ENCODE assay signal across 8 mouse cellular contexts in genomic region chr3:52101977-52102600, GRCm38 (mm10). TPM values are rescaled to one million over a fixed set of nuclear protein-coding genes. Genes with fewer than 3 reads are reported as not detected.
DNase-seq lines count a peak whose midpoint lies in the region; ATAC-seq lines count a peak whose summit lies in the region.

No protein-coding gene starts in this region.

- H3K9me3 ChIP-seq in forebrain, embryonic 11.5 days (ENCODE audit: control insufficient read depth, low read length), result no peaks in the 10 kb centered on the region
- H3K9me3 ChIP-seq in heart, embryonic 16.5 days (replicated peaks; ENCODE audit: control insufficient read depth, low read length), result no peaks in the 10 kb centered on the region
- H3K9me3 ChIP-seq in liver, embryonic 13.5 days (replicated peaks), result no peaks in the 10 kb centered on the region
- H3K9me3 ChIP-seq in stomach, embryonic 14.5 days (ENCODE audit: control insufficient read depth, low read depth, low read length), result no peaks in the 10 kb centered on the region

- H3K4me2 ChIP-seq in forebrain, embryonic 11.5 days (ENCODE audit: low read depth, low read length, severe bottlenecking), result peak overlapping the region; percentile 87
- H3K4me2 ChIP-seq in heart, embryonic 16.5 days (ENCODE audit: low read depth, low read length), result peak overlapping the region; percentile 79
- peak overlapping the region; percentile 96 for H3K4me2 ChIP-seq in liver, embryonic 13.5 days
- peak overlapping the region; percentile 84 for H3K4me2 ChIP-seq in stomach, embryonic 14.5 days (replicated peaks; ENCODE audit: low read depth, low read length)

- H3K36me3 ChIP-seq in forebrain, embryonic 11.5 days (ENCODE audit: control insufficient read depth, insufficient read depth, low read length), result no peaks in the 10 kb centered on the region
- H3K36me3 ChIP-seq in heart, embryonic 16.5 days (ENCODE audit: control insufficient read depth, insufficient read depth), result no peaks in the 10 kb centered on the region
- H3K36me3 ChIP-seq in liver, embryonic 13.5 days, result no peaks in the 10 kb centered on the region
- no peaks in the 10 kb centered on the region for H3K36me3 ChIP-seq in stomach, embryonic 14.5 days (ENCODE audit: control insufficient read depth, insufficient read depth, low read length)

- peak; percentile 85 for ATAC-seq in forebrain, embryonic 11.5 days (replicated peaks; ENCODE audit: low FRiP score)
- ATAC-seq in heart, embryonic 16.5 days (replicated peaks; ENCODE audit: extremely low read depth, insufficient read depth, low FRiP score), result peak; percentile 86
- peak; percentile 75 for ATAC-seq in liver, embryonic 13.5 days (ENCODE audit: low read depth)
- ATAC-seq in stomach, embryonic 14.5 days (ENCODE audit: insufficient number of reproducible peaks, insufficient read depth, low FRiP score, low read depth), result peak; percentile 85

- WGBS in forebrain, embryonic 11.5 days, result under 1% methylated on average over 45 of the region's 57 CpGs
- WGBS in heart, embryonic 16.5 days, result under 1% methylated on average over 50 of the region's 57 CpGs
- under 1% methylated on average over 41 of the region's 57 CpGs for WGBS in liver, embryonic 13.5 days (ENCODE audit: insufficient replicate concordance)
- whole genome bisulfite sequencing in stomach, embryonic 14.5 days, result under 1% methylated on average over 34 of the region's 57 CpGs

- peak; percentile 67 to 74 for DNase-seq in CD8-positive naive resting alpha-beta T cell, adult 2 months (ENCODE audit: low read depth in 2 of 2, low spot score in 2 of 2)
- peak; percentile 74 for DNase-seq in c-Kit-positive CD71-positive TER-119-negative erythroid progenitor cells, embryonic 14.5 days (ENCODE audit: low read depth)
- DNase-seq in forebrain, embryonic 11.5 days (ENCODE audit: low spot score), result peak; percentile 97
- DNase-seq in kidney, postnatal 25 days, result peak; percentile 90 to 97
- peak; percentile 77 for DNase-seq in liver, embryonic 13.5 days
- DNase-seq in natural killer cell, adult 2 months (ENCODE audit: low spot score in 2 of 2), result peak; percentile 58 to 77

- no peaks in the 10 kb centered on the region for H3K27me3 ChIP-seq in forebrain, embryonic 11.5 days (ENCODE audit: control insufficient read depth, insufficient read depth, low read length)
- no peaks in the 10 kb centered on the region for H3K27me3 ChIP-seq in heart, embryonic 16.5 days (ENCODE audit: control insufficient read depth, insufficient read depth, low read length)
- no peaks in the 10 kb centered on the region for H3K27me3 ChIP-seq in liver, embryonic 13.5 days
- H3K27me3 ChIP-seq in stomach, embryonic 14.5 days (ENCODE audit: control insufficient read depth, insufficient read depth, low read length), result no peaks in the 10 kb centered on the region

- H3K4me3 ChIP-seq in forebrain, embryonic 11.5 days (ENCODE audit: low read depth, low read length), result peak overlapping the region; percentile 84
- peak overlapping the region; percentile 77 for H3K4me3 ChIP-seq in heart, embryonic 16.5 days (ENCODE audit: low read length)
- H3K4me3 ChIP-seq in liver, embryonic 13.5 days (replicated peaks), result peak overlapping the region; percentile 73
- H3K4me3 ChIP-seq in stomach, embryonic 14.5 days (ENCODE audit: low read depth, low read length), result peak overlapping the region; percentile 87

- H3K9ac ChIP-seq in forebrain, embryonic 11.5 days (ENCODE audit: low read length), result peak overlapping the region; percentile 97
- H3K9ac ChIP-seq in heart, embryonic 16.5 days (ENCODE audit: low read length), result peak overlapping the region; percentile 90
- peak overlapping the region; percentile 79 for H3K9ac ChIP-seq in liver, embryonic 13.5 days
- H3K9ac ChIP-seq in stomach, embryonic 14.5 days (replicated peaks; ENCODE audit: low read depth, low read length), result peak overlapping the region; percentile 94

- H3K27ac ChIP-seq in forebrain, embryonic 11.5 days (ENCODE audit: low read depth, low read length), result peak overlapping the region; percentile 99
- H3K27ac ChIP-seq in heart, embryonic 16.5 days (ENCODE audit: low read length), result peak overlapping the region; percentile 99
- H3K27ac ChIP-seq in liver, embryonic 13.5 days, result peak overlapping the region; percentile 86
- H3K27ac ChIP-seq in stomach, embryonic 14.5 days (ENCODE audit: low read length), result peak overlapping the region; percentile 98

- no peaks in the 10 kb centered on the region; the same call in 1 of the 2 replicates for H3K4me1 ChIP-seq in forebrain, embryonic 11.5 days (replicated peaks; ENCODE audit: control insufficient read depth, insufficient read depth, low read length)
- H3K4me1 ChIP-seq in heart, embryonic 16.5 days (ENCODE audit: control insufficient read depth, insufficient read depth, low read length), result peaks cover 6% of the 10 kb centered on the region
- H3K4me1 ChIP-seq in liver, embryonic 13.5 days (replicated peaks), result peaks cover 40% of the 10 kb centered on the region
- peaks cover 12% of the 10 kb centered on the region for H3K4me1 ChIP-seq in stomach, embryonic 14.5 days (ENCODE audit: control insufficient read depth, insufficient read depth, low read length)

RNA-seq across cellular contexts. Expression of gene Maml3, which starts 2.8 kb away (rescaled TPM):
- polyA plus RNA-seq in forebrain, embryonic 11.5 days (2014; fragmentation: Nextera tagmentation; extraction: Ambion mirVana), result 7.0 and 7.5 TPM in 2 replicates
- 2.6 and 3.1 TPM in 2 replicates for polyA plus RNA-seq in heart, embryonic 16.5 days (2015; fragmentation: Nextera tagmentation; extraction: Ambion mirVana)
- 0.69 and 1.1 TPM in 2 replicates for polyA plus RNA-seq in liver, embryonic 13.5 days (2015; fragmentation: Nextera tagmentation; extraction: Ambion mirVana)
- 8.6 and 9.3 TPM in 2 replicates for polyA plus RNA-seq in stomach, embryonic 14.5 days (2014; fragmentation: Nextera tagmentation; extraction: Ambion mirVana)

Comparison
In these comparisons a context has a peak if more than half of its experiments do, and no peak if none do; other contexts are left out.
1. Peak in every context shown above with its lines: DNase-seq, ATAC-seq, H3K4me3 ChIP-seq and H3K27ac ChIP-seq.